Mouse (Mus musculus) bone marrow macrophage, adult 2 months (primary cell): Measurements from ENCODE around the gene Cmtm2b. TPM values are rescaled to one million over a fixed set of nuclear protein-coding genes. Genes with fewer than 3 reads are reported as not detected.

Experiments
- H3K27ac ChIP-seq: 2 replicates; pipeline ENCODE4 v1.5.1; 2012; ENCODE audit warnings: low read depth, low read length; ENCODE audit not compliant: insufficient read depth
- H3K4me1 ChIP-seq: 2 replicates; pipeline ENCODE4 v1.6.1; 2012; ENCODE audit warnings: low read length; ENCODE audit not compliant: control insufficient read depth, insufficient read depth
- H3K4me3 ChIP-seq: 2 replicates; pipeline ENCODE4 v1.5.1; 2012; ENCODE audit warnings: mild to moderate bottlenecking, low read length, moderate library complexity; ENCODE audit not compliant: insufficient read depth
- CTCF ChIP-seq: IDR thresholded peaks from 2 replicates; pipeline ENCODE4 v1.5.1; 2012; ENCODE audit warnings: low read depth, mild to moderate bottlenecking, low read length, moderate library complexity
- POLR2A ChIP-seq: IDR thresholded peaks from 2 replicates; pipeline ENCODE4 v1.6.1; 2012; ENCODE audit warnings: mild to moderate bottlenecking, low read depth, low read length, borderline replicate concordance
- polyA plus RNA-seq: library from polyadenylated mRNA; stranded (reverse); fragments of >200 nt; gene quantifications from 2 replicates; pipeline ENCODE4 v1.2.4, GENCODE M21; 2012; ENCODE audit not compliant: missing spikeins, insufficient read depth, insufficient read length

Cmtm2b gene
- polyA plus RNA-seq, 1 experiment, result not detected

DNA sequence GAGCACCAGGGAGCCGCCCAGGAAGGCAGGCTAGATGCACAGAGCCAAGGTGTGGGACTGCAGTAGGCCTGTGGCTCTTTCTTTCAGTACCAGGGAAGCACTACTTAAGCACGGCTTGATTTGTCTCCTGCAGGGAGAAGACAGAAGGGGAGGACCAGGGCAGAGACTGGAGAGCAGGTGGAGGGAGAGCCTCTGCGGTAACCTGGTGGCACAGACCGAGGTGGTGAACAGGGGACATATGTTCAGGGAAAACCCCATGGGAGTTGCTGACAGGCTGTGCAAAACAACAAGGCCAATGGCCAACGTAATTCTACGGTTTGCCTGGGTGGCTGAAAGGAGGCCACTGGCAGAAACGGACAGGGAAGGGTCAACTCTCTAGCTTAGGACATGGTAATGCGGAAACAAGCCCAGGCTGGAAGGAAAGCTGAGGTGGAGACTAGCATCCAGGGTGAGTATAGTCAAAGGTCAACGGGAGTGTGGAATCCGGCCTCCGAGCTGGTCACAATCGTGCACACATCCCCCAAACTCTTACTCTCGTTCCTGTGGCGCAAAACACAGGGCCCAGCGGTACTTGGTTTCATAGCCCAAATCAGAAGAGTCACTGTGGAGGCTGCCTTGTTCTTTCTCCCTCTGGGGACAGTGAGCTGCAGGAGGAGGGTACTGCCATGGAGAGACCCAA lies 37.9 kb downstream of the Cmtm2b start:
- TF ChIP-seq POLR2A (no peak), CTCF (no peak)
- Histone ChIP-seq H3K27ac (no peak overlapping the region), H3K4me3 (no peak overlapping the region)

DNA sequence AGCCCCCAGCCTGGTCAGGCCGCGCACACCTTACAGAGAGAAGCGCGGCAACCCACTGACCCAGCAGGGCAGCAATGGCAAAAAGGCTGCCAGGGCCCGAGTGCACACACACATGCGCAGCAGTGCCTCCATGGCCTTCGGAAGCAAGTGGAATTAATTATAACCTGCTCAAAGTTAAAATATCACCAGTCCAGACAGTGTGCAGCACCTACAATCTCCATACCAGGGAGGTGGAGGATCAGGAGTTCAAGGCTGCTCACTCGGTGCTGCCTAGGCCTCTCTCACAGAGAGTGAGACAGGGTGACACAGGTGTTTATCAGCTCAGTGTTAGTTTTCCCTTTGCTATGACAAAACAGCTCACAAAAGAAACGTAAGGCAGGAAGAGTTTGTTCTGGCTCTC lies 43.7 kb downstream of the Cmtm2b start:
- Histone ChIP-seq H3K4me1 (peaks cover 26% of the 10 kb centered on the region), H3K4me3 (no peak overlapping the region), H3K27ac (no peak overlapping the region)
- TF ChIP-seq POLR2A, result no peak
- TF ChIP-seq CTCF, result no peak

More for the DNA sequence above, 37.9 kb downstream of the Cmtm2b start:
- H3K4me1 ChIP-seq, result peaks cover 11% of the 10 kb centered on the region

DNA sequence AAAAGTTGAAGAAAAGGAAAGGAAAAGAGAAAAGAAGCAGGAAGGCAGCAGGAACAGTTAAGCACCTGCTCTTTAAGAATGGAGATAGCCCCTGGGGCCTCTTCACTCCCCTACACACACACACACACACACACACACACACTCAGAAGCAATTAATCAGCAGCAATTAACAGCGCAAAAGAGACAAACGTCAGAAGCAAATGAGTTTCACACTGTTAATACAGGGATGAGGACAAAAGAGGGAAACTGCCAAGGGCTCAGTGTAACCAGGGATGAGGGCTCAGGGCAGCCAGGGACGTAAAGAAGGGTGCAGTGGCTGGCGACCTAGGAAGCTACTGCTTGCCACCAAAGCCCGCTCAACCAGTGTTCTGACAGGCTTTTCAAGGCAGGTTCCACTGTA lies 45.4 kb downstream of the Cmtm2b start:
- no peak overlapping the region for H3K4me3 ChIP-seq
- H3K4me1 ChIP-seq, result peaks cover 38% of the 10 kb centered on the region
- TF ChIP-seq CTCF, result no peak
- TF ChIP-seq POLR2A, result no peak
- no peak overlapping the region for H3K27ac ChIP-seq

DNA sequence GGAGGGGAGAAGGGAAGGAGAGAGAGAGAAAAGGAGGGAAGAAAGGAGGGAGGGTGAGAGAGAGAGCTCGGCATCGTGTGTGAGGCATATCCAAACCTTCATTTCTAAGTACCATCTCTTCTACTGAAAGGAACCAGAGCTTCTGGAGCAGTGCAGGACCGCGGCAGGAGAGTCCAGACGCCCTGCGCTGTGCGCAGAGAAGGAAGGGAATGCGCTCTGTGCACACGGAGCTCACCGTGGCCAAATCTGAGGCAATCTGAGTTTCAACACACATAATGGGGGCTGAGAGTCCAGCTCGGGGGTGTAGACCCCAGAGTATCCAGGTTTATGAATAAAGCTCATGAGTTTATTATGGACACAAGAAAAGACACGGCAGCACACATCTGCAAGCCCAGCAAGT lies 47.6 kb downstream of the Cmtm2b start:
- Histone ChIP-seq H3K27ac (no peak overlapping the region), H3K4me3 (no peak overlapping the region), H3K4me1 (peaks cover 40% of the 10 kb centered on the region)
- TF ChIP-seq CTCF (no peak), POLR2A (no peak)

DNA sequence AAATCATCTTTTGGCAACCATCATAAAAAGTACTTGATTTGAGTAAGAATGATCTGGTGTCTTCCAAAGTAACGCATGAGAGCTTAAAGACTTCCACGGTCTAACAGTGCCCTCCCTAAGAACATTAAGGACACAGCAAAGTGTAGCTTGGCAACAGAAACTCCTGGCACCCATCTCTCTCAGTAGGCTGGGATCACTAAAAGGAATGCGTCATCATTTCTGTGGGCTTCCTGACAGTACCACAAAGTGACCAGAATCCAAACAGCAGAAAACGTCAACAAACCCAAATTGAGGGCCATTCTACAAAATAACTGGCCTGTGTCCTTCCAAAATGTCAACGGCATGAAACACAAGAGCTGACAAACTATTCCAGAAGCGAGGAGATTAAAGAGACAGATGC lies 48.0 kb downstream of the Cmtm2b start:
- Histone ChIP-seq H3K4me3 (peak overlapping the region; percentile 13; the same call in 1 of the 2 replicates), H3K4me1 (peaks cover 43% of the 10 kb centered on the region), H3K27ac (peak overlapping the region; percentile 17)
- TF ChIP-seq CTCF (no peak), POLR2A (no peak)

DNA sequence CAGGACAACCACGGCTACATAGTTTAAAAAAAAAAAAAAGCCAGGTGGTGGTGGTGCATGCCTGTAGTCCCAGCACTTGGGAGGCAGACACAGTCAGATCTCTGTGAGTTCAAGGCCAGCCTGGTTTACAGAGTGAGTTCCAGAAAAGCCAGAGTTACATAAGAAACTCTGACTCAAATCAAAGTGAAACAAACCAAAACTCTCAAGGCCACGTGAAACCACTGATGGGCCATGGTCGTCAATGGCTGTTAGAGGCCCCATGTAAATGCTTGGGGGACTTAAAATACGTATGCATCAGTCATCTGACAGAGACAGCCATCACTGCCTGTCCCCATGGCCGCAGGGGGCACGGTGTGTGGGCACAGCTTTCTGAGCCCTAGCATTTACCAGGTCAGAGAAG lies 49.1 kb downstream of the Cmtm2b start:
- no peak for TF ChIP-seq POLR2A
- TF ChIP-seq CTCF, result no peak
- peaks cover 49% of the 10 kb centered on the region for H3K4me1 ChIP-seq
- H3K27ac ChIP-seq, result peak overlapping the region; percentile 56
- no peak overlapping the region for H3K4me3 ChIP-seq

DNA sequence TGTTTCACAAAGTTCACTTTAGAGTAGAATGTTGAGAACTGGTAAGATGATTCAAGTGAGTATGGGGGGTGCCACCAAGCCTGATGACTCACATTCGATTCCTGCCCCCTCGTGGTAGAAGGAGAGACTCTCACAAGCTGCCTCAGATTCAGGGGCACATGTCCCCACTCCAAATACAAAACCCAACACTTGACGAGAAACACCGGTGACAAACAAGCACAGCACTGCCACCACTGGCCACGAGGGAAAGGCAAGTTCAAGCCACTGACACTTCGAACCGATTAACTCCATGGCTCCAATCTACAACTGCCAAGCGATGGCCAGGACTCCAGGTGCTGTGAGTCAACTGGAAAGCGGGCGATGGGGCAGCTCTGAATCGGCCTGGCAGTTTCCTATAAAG lies 51.7 kb downstream of the Cmtm2b start:
- H3K4me1 ChIP-seq, result peaks cover 48% of the 10 kb centered on the region
- H3K27ac ChIP-seq, result no peak overlapping the region
- TF ChIP-seq CTCF (no peak; the same call in 1 of the 2 replicates), POLR2A (no peak)
- no peak overlapping the region for H3K4me3 ChIP-seq

DNA sequence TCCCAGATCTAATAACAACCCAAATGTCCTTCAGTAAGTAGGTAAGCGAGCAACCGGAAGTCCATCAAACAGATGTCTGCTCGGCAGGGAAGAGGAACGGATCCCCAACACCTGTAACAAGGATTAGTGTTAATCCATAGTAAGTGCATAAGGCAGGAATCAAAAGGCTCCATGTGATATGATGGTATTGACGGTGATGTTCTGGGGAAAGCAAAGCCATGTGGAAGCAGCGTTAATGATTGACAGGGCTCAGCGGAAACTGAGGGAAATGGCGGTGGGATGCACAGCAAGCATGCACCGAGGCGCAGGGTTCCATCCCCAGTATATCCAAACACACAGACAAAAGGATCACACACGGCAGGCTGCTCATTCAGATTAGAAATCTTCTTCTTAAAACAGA lies 52.2 kb downstream of the Cmtm2b start:
- Histone ChIP-seq H3K4me1 (peaks cover 45% of the 10 kb centered on the region), H3K4me3 (no peak overlapping the region), H3K27ac (no peak overlapping the region)
- TF ChIP-seq POLR2A (no peak), CTCF (no peak)

DNA sequence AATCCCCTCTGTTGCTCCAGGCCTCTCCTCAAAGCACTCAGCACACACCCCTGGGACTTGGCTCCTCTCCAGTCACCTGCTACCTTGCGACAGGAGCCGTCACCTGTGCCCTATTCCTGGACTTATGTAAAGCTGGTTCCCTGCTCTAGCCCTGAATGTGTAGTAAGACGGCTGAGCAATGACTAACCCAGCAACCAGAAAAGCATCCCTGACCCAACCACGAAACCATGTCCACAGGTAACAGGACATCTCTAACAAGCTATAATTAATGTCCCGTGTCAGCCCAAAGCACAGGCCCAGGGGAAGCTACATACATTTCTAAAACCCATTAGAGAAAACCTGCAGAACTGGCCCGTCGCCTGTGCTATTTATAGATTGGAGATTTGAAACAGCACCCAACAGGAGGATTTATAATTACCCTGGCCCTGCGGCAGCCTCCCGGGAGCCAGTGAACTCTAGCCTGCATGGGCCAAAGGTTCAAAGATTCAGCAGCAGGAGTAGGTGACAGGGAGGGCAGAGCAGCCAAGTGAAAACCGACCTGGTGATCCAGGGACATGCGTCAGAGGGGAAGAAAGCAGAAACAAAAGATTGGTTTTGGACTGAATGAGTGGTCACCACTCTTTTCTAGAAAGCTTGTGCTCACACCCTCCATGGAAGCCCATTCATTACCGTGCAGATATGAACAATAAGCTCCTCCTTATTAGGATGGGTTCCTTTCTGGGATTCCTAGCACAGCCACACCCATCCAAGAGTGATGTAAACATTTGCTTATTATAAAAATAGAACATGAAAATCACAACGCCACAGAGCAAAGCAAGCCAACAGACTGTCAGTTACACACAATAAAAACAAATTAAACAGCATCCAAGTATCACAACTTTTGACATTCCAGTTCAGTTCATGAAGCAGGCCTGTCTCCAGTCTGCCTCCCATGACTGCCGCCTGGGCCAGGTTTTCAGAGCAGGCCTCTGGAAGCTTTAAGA lies 53.1 kb downstream of the Cmtm2b start:
- H3K4me3 ChIP-seq, result no peak overlapping the region

DNA sequence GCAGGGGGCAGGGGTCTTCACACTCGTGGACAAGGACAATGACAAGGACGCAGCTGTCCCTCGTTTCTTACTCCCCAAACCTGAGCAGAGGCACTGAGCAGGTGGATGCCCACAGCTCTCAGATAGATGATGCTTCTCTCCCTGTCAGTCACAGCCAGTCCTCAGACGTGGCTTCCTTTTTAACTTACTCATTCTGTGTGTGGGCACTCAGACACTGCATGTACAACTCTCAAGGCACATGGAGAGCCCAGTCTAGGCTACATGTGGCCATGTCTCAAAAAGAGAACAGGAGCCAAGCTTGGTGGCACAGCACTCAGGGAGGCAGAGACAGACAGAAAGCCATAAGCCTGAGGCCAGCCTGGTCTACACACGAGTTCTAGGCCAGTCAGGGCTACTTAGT lies 53.9 kb downstream of the Cmtm2b start:
- no peak for TF ChIP-seq POLR2A
- no peak for TF ChIP-seq CTCF
- no peak overlapping the region for H3K27ac ChIP-seq
- no peak overlapping the region for H3K4me3 ChIP-seq
- H3K4me1 ChIP-seq, result peaks cover 31% of the 10 kb centered on the region

More for the DNA sequence above, 53.1 kb downstream of the Cmtm2b start:
- H3K4me1 ChIP-seq, result peaks cover 37% of the 10 kb centered on the region
- TF ChIP-seq CTCF (no peak), POLR2A (no peak)
- H3K27ac ChIP-seq, result no peak overlapping the region
